Mouse (Mus musculus) thymus, postnatal 14 days (tissue): Measurements from ENCODE around the gene Hebp1.

Source experiments
- DNase-seq: peaks from one replicate; pipeline ENCODE4 v3.0.0; 2021

Gene Hebp1

GRCm38 (mm10) chr6:135197921-135198532 is at the start of gene Hebp1, which contains the start of gene Fam234b:
TSS of gene Hebp1 (minus strand) at chr6:135198022.
TSS of gene Fam234b (plus strand) at chr6:135197977.
- DNase-seq: peak; percentile 92

GRCm38 (mm10) chr6:135245586-135245985 is 47.8 kb upstream of the Hebp1 start:
- no peak for DNase-seq

- DNase-seq: no peak
These were observed 42.5 kb upstream of the Hebp1 start for GRCm38 (mm10) chr6:135240361-135240760.

GRCm38 (mm10) chr6:135238211-135238610 is 40.4 kb upstream of the Hebp1 start:
- no peak for DNase-seq

GRCm38 (mm10) chr6:135237326-135237725 is 39.5 kb upstream of the Hebp1 start:
- peak; percentile 54 for DNase-seq

- no peak for DNase-seq
These were observed 38.8 kb upstream of the Hebp1 start for GRCm38 (mm10) chr6:135236576-135236975.

- DNase-seq: peak; percentile 35
These were observed 37.9 kb upstream of the Hebp1 start for GRCm38 (mm10) chr6:135235742-135236141.

GRCm38 (mm10) chr6:135232443-135233182 is 34.8 kb upstream of the Hebp1 start:
- DNase-seq: no peak

- no peak for DNase-seq
These were observed 32.8 kb upstream of the Hebp1 start for GRCm38 (mm10) chr6:135230586-135230985.

GRCm38 (mm10) chr6:135228465-135228941 is 30.7 kb upstream of the Hebp1 start:
- DNase-seq: peak; percentile 49

GRCm38 (mm10) chr6:135223786-135224416 is 26.1 kb upstream of the Hebp1 start:
- DNase-seq: no peak

- DNase-seq: no peak
These were observed 22.1 kb upstream of the Hebp1 start for GRCm38 (mm10) chr6:135219916-135220315.

GRCm38 (mm10) chr6:135218330-135218729 is 20.5 kb upstream of the Hebp1 start:
- DNase-seq: peak; percentile 68

- DNase-seq: no peak
These were observed 14.8 kb upstream of the Hebp1 start for GRCm38 (mm10) chr6:135212666-135213065.

GRCm38 (mm10) chr6:135211169-135211568 is 13.3 kb upstream of the Hebp1 start:
- DNase-seq: no peak

- DNase-seq: no peak
These were observed 9.1 kb upstream of the Hebp1 start for GRCm38 (mm10) chr6:135206909-135207308.

GRCm38 (mm10) chr6:135205802-135206201 is 8.0 kb upstream of the Hebp1 start:
- DNase-seq: no peak

- no peak for DNase-seq
These were observed 7.0 kb upstream of the Hebp1 start for GRCm38 (mm10) chr6:135204869-135205268.

GRCm38 (mm10) chr6:135203737-135204136 is 5.9 kb upstream of the Hebp1 start:
- DNase-seq: no peak

- DNase-seq: no peak
These were observed 4.8 kb upstream of the Hebp1 start for GRCm38 (mm10) chr6:135202668-135203067.

- no peak for DNase-seq
These were observed 2.5 kb upstream of the Hebp1 start for GRCm38 (mm10) chr6:135200122-135200957.

- no peak for DNase-seq
These were observed 904 bp upstream of the Hebp1 start for GRCm38 (mm10) chr6:135198726-135199125.

- no peak for DNase-seq
These were observed 376 bp downstream of the Hebp1 start for GRCm38 (mm10) chr6:135197446-135197845.
